Mouse (Mus musculus): ENCODE measurements around the gene Rnf185. TPM values are rescaled to one million over a fixed set of nuclear protein-coding genes. Genes with fewer than 3 reads are reported as not detected.

Gene Rnf185
- 42.6 and 43.2 TPM in 2 replicates for polyA plus RNA-seq (2015; fragmentation: Nextera tagmentation; extraction: Ambion mirVana)

- H3K4me1 ChIP-seq (replicated peaks; ENCODE audit: control insufficient read depth, insufficient read depth, low read length): peaks cover 22% of the 10 kb centered on the region
- peak within 1 kb of the TSS; percentile 82 for H3K27ac ChIP-seq (ENCODE audit: low read length)
- H3K4me3 ChIP-seq (replicated peaks; ENCODE audit: low read length): peak within 1 kb of the TSS; percentile 75
- no peaks in the 10 kb centered on the region for H3K36me3 ChIP-seq (ENCODE audit: control insufficient read depth, insufficient read depth)
- peak within 1 kb of the TSS; percentile 81 for H3K4me2 ChIP-seq (ENCODE audit: low read length)
- H3K9me3 ChIP-seq (ENCODE audit: control insufficient read depth, low read length): no peaks in the 10 kb centered on the region
- ATAC-seq: peak; percentile 98
- WGBS: under 1% methylated on average over 45 of the region's 45 CpGs
- H3K9ac ChIP-seq (replicated peaks; ENCODE audit: low read depth, low read length): peak within 1 kb of the TSS; percentile 81
- H3K27me3 ChIP-seq (replicated peaks; ENCODE audit: control insufficient read depth, insufficient read depth, low read length): no peaks in the 10 kb centered on the region
Observed at GRCm38 (mm10) chr11:3452167-3452639, at the start of gene Rnf185. Gene Rnf185, minus strand, starts transcription at chr11:3452363.

GRCm38 (mm10) chr11:3497296-3497695 is 45.1 kb upstream of the Rnf185 start:
- no peak overlapping the region for H3K27ac ChIP-seq (ENCODE audit: low read length)
- H3K4me2 ChIP-seq (ENCODE audit: low read length): no peak overlapping the region
- no peaks in the 10 kb centered on the region for H3K4me1 ChIP-seq (replicated peaks; ENCODE audit: control insufficient read depth, insufficient read depth, low read length)
- H3K4me3 ChIP-seq (replicated peaks; ENCODE audit: low read length): no peak overlapping the region
- H3K9ac ChIP-seq (replicated peaks; ENCODE audit: low read depth, low read length): no peak overlapping the region
- WGBS: 100% methylated on average over 1 of the region's 1 CpGs
- no peaks in the 10 kb centered on the region for H3K9me3 ChIP-seq (ENCODE audit: control insufficient read depth, low read length)
- H3K27me3 ChIP-seq (replicated peaks; ENCODE audit: control insufficient read depth, insufficient read depth, low read length): no peaks in the 10 kb centered on the region
- ATAC-seq: no peak
- H3K36me3 ChIP-seq (ENCODE audit: control insufficient read depth, insufficient read depth): no peaks in the 10 kb centered on the region

DNA sequence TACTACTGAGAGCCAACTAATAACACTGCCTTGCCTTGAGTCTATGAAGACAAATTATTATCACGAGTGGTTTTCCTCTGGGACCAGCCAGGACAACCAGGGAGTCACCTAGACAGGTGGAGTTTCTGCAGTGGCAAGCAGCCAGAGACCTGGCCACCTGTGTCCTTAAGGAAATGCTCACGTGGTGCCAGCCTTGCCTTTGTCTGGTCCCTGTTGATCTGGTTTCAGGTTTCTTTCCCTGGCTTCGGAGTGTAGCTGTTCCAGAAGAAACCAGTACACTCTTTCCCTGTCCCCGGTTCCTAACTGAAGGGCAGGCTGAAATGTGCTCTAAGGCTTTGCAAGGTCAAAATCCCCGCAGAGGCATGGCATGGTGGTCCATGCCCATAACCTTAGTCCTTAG is 44.6 kb upstream of the Rnf185 start:
- no peaks in the 10 kb centered on the region for H3K4me1 ChIP-seq (replicated peaks; ENCODE audit: control insufficient read depth, insufficient read depth, low read length)
- no peak overlapping the region for H3K9ac ChIP-seq (replicated peaks; ENCODE audit: low read depth, low read length)
- H3K4me3 ChIP-seq (replicated peaks; ENCODE audit: low read length): no peak overlapping the region
- H3K27me3 ChIP-seq (replicated peaks; ENCODE audit: control insufficient read depth, insufficient read depth, low read length): no peaks in the 10 kb centered on the region
- 65% methylated on average over 5 of the region's 5 CpGs for WGBS
- H3K27ac ChIP-seq (ENCODE audit: low read length): no peak overlapping the region
- H3K4me2 ChIP-seq (ENCODE audit: low read length): no peak overlapping the region
- no peaks in the 10 kb centered on the region for H3K9me3 ChIP-seq (ENCODE audit: control insufficient read depth, low read length)
- H3K36me3 ChIP-seq (ENCODE audit: control insufficient read depth, insufficient read depth): no peaks in the 10 kb centered on the region
- no peak for ATAC-seq

- no peak for ATAC-seq
- 93% methylated on average over 14 of the region's 14 CpGs for WGBS
Observed at GRCm38 (mm10) chr11:3495496-3495895, 43.3 kb upstream of the Rnf185 start.

DNA sequence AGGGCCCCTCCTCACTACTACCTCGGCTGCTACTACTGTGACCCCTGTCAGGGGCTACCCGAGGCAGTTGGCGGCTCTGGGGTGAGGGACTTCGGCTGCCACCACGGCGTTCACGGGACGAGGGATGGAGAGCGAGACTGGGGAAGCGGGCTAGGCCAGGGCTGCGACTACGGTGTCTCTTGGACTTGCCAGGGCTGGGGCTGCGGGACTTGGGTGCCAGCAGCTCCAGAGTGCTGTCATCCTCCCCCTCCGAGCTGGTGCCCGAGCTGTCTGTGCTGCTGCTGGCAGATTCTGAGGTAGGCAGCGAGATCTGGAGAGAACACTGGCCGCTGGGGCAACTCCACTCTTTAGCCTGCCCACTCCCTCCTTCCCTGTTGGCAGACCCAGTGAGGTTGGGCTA is 42.7 kb upstream of the Rnf185 start:
- H3K4me3 ChIP-seq (replicated peaks; ENCODE audit: low read length): no peak overlapping the region
- H3K36me3 ChIP-seq (ENCODE audit: control insufficient read depth, insufficient read depth): no peaks in the 10 kb centered on the region
- no peak overlapping the region for H3K27ac ChIP-seq (ENCODE audit: low read length)
- 77% methylated on average over 17 of the region's 17 CpGs for WGBS
- H3K4me1 ChIP-seq (replicated peaks; ENCODE audit: control insufficient read depth, insufficient read depth, low read length): no peaks in the 10 kb centered on the region
- no peak overlapping the region for H3K9ac ChIP-seq (replicated peaks; ENCODE audit: low read depth, low read length)
- no peak overlapping the region for H3K4me2 ChIP-seq (ENCODE audit: low read length)
- no peak for ATAC-seq
- H3K9me3 ChIP-seq (ENCODE audit: control insufficient read depth, low read length): no peaks in the 10 kb centered on the region
- H3K27me3 ChIP-seq (replicated peaks; ENCODE audit: control insufficient read depth, insufficient read depth, low read length): no peaks in the 10 kb centered on the region

More at GRCm38 (mm10) chr11:3495496-3495895, 43.3 kb upstream of the Rnf185 start:
- no peak overlapping the region for H3K27ac ChIP-seq (ENCODE audit: low read length)
- H3K4me3 ChIP-seq (replicated peaks; ENCODE audit: low read length): no peak overlapping the region
- H3K4me2 ChIP-seq (ENCODE audit: low read length): no peak overlapping the region
- no peak overlapping the region for H3K9ac ChIP-seq (replicated peaks; ENCODE audit: low read depth, low read length)
- H3K36me3 ChIP-seq (ENCODE audit: control insufficient read depth, insufficient read depth): no peaks in the 10 kb centered on the region
- H3K9me3 ChIP-seq (ENCODE audit: control insufficient read depth, low read length): no peaks in the 10 kb centered on the region
- no peaks in the 10 kb centered on the region for H3K4me1 ChIP-seq (replicated peaks; ENCODE audit: control insufficient read depth, insufficient read depth, low read length)
- H3K27me3 ChIP-seq (replicated peaks; ENCODE audit: control insufficient read depth, insufficient read depth, low read length): no peaks in the 10 kb centered on the region

- no peak overlapping the region for H3K27ac ChIP-seq (ENCODE audit: low read length)
- no peak overlapping the region for H3K4me3 ChIP-seq (replicated peaks; ENCODE audit: low read length)
- no peaks in the 10 kb centered on the region for H3K36me3 ChIP-seq (ENCODE audit: control insufficient read depth, insufficient read depth)
- WGBS: 77% methylated on average over 4 of the region's 4 CpGs
- peaks cover 3% of the 10 kb centered on the region; the same call in 1 of the 2 replicates for H3K4me1 ChIP-seq (replicated peaks; ENCODE audit: control insufficient read depth, insufficient read depth, low read length)
- ATAC-seq: no peak
- H3K27me3 ChIP-seq (replicated peaks; ENCODE audit: control insufficient read depth, insufficient read depth, low read length): no peaks in the 10 kb centered on the region
- no peak overlapping the region for H3K4me2 ChIP-seq (ENCODE audit: low read length)
- H3K9ac ChIP-seq (replicated peaks; ENCODE audit: low read depth, low read length): no peak overlapping the region
- no peaks in the 10 kb centered on the region for H3K9me3 ChIP-seq (ENCODE audit: control insufficient read depth, low read length)
Observed at GRCm38 (mm10) chr11:3492748-3493147, 40.6 kb upstream of the Rnf185 start.

GRCm38 (mm10) chr11:3489036-3489435 is 36.9 kb upstream of the Rnf185 start:
- H3K9ac ChIP-seq (replicated peaks; ENCODE audit: low read depth, low read length): no peak overlapping the region
- H3K4me2 ChIP-seq (ENCODE audit: low read length): no peak overlapping the region
- no peak overlapping the region for H3K4me3 ChIP-seq (replicated peaks; ENCODE audit: low read length)
- no peaks in the 10 kb centered on the region for H3K9me3 ChIP-seq (ENCODE audit: control insufficient read depth, low read length)
- WGBS: 86% methylated on average over 5 of the region's 5 CpGs
- no peaks in the 10 kb centered on the region for H3K36me3 ChIP-seq (ENCODE audit: control insufficient read depth, insufficient read depth)
- H3K4me1 ChIP-seq (replicated peaks; ENCODE audit: control insufficient read depth, insufficient read depth, low read length): peaks cover 3% of the 10 kb centered on the region; the same call in 1 of the 2 replicates
- no peak overlapping the region for H3K27ac ChIP-seq (ENCODE audit: low read length)
- H3K27me3 ChIP-seq (replicated peaks; ENCODE audit: control insufficient read depth, insufficient read depth, low read length): no peaks in the 10 kb centered on the region
- no peak for ATAC-seq

DNA sequence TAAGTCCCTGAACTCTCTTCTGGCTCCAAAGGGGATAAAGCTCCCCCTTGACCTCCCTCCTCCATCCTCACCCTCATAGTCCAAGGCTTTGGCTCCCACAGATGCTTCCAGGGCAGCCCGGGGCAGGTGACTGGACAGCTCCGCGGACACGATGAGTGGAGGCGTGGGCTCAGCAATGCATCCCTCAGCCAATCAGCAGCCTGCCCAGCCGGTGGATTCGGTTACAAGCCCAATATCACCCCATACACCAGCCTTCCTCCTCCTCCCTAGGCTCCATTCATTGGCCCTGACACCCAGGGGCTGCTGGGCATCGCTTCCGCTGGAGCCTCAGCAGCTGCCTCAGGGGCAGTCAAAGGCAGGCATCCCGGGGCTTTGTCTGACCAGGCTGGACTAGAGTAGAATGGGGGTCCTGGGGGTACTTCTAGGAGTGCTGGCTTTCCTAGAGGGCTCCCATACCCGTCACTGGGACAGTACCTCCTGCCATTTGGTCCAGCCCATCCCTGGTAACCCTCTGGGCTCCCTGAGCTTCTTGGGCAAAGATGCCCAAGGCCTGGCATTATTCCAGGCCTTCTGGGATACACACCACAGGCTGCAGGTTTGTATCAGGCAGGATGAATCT is 35.9 kb upstream of the Rnf185 start, which contains the start of gene Pla2g3:
Pla2g3 (plus strand) TSS at position 333 of the 619 bp plus-strand sequence.
- no peak within 1 kb of the TSS for H3K4me2 ChIP-seq (ENCODE audit: low read length)
- no peaks in the 10 kb centered on the region for H3K9me3 ChIP-seq (ENCODE audit: control insufficient read depth, low read length)
- 27% methylated on average over 11 of the region's 11 CpGs for WGBS
- H3K9ac ChIP-seq (replicated peaks; ENCODE audit: low read depth, low read length): no peak within 1 kb of the TSS
- no peaks in the 10 kb centered on the region for H3K36me3 ChIP-seq (ENCODE audit: control insufficient read depth, insufficient read depth)
- no peak for ATAC-seq
- H3K4me1 ChIP-seq (replicated peaks; ENCODE audit: control insufficient read depth, insufficient read depth, low read length): peaks cover 3% of the 10 kb centered on the region; the same call in 1 of the 2 replicates
- H3K4me3 ChIP-seq (replicated peaks; ENCODE audit: low read length): no peak within 1 kb of the TSS
- H3K27ac ChIP-seq (ENCODE audit: low read length): no peak within 1 kb of the TSS
- no peaks in the 10 kb centered on the region for H3K27me3 ChIP-seq (replicated peaks; ENCODE audit: control insufficient read depth, insufficient read depth, low read length)

DNA sequence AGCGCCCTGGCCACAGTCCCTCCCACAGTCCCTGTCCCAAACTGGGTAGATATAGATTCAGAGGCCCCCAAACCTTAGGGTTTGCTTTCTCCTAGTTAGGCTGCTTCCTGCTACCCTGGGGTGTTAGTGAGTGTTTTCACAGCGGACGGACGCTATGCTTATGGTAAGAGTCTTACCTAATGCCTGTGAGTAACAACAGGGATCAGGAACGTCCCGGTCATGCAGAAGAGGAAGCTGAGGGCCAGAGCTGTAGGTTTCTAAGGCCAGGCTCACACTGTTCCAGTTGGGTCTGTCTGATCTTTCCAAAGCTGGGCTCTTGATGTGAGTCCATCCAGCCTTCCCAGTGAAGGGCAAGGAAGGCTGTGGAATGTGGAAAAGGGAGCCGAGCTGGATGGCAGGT is 34.2 kb upstream of the Rnf185 start:
- H3K9ac ChIP-seq (replicated peaks; ENCODE audit: low read depth, low read length): no peak overlapping the region
- H3K4me1 ChIP-seq (replicated peaks; ENCODE audit: control insufficient read depth, insufficient read depth, low read length): peaks cover 3% of the 10 kb centered on the region; the same call in 1 of the 2 replicates
- H3K4me2 ChIP-seq (ENCODE audit: low read length): no peak overlapping the region
- no peak for ATAC-seq
- no peaks in the 10 kb centered on the region for H3K9me3 ChIP-seq (ENCODE audit: control insufficient read depth, low read length)
- no peak overlapping the region for H3K4me3 ChIP-seq (replicated peaks; ENCODE audit: low read length)
- H3K27ac ChIP-seq (ENCODE audit: low read length): no peak overlapping the region
- no peaks in the 10 kb centered on the region for H3K27me3 ChIP-seq (replicated peaks; ENCODE audit: control insufficient read depth, insufficient read depth, low read length)
- H3K36me3 ChIP-seq (ENCODE audit: control insufficient read depth, insufficient read depth): no peaks in the 10 kb centered on the region
- WGBS: 70% methylated on average over 7 of the region's 7 CpGs
